Mouse (Mus musculus): ENCODE measurements at regions not wholly inside any gene's neighbourhood (a gene's known extent, or its start where the extent isn't known, plus 50 kb on each side); places are given as distances from the start of the nearest gene placed in this dataset.

DNA sequence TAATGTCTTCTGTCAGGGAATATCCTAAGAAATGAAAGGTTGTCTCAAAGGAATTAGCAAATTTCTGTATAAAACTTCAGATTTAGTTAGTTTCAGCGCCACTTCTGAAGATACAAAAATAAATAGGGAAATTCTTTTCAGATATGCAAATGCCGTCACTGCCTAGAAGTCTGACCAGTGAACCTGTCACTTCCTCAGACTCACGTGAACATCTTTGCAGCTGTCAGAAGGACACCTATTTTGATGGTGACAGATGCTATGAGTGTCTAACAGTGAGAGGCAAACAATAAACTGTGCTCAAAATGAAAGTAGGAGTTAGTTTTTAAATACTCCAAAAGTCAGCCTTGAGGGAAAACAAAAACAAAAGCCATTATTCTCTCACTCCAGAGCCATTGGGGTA, 57.5 kb upstream of the Igf1r start:
- TF ChIP-seq HCFC1 (IDR thresholded peaks at IDR 0.05; ENCODE audit: borderline replicate concordance, insufficient read depth, low read length) (no peak), ZNF384 (IDR thresholded peaks at IDR 0.05; ENCODE audit: low read depth, low read length) (no peak), CHD2 (IDR thresholded peaks at IDR 0.05; ENCODE audit: low read depth, low read length) (no peak), ZC3H11A (IDR thresholded peaks at IDR 0.05; ENCODE audit: borderline replicate concordance, low read depth, low read length) (no peak), MAFK (IDR thresholded peaks at IDR 0.05; ENCODE audit: insufficient read depth, low read depth, low read length) (no peak)

All from ES-E14 (cell line).